Mouse (Mus musculus) liver, embryonic 13.5 days (tissue): ENCODE data around the gene Morf4l1. TPM values are rescaled to one million over a fixed set of nuclear protein-coding genes. Genes with fewer than 3 reads are reported as not detected.
"Not testable (repeated sequence)": the region's sequence is repeated elsewhere in the genome, so short reads cannot be mapped to it uniquely, and the experiment has no call there.

ENCODE experiments used
- ATAC-seq: fragments of 200-750 bp; cut with Nextera tagmentation; 2 replicates; pipeline ENCODE4 v1.8.0; 2017; ENCODE audit warnings: low read depth, mild to moderate bottlenecking, moderate number of reproducible peaks, moderate library complexity
- DNase-seq: peaks from one replicate; pipeline ENCODE4 v3.0.0; 2022
- H3K27ac ChIP-seq: fragments of 300-500 bp; sonication (generic); 2 replicates; pipeline ENCODE4 v1.5.1; 2015; ENCODE audit warnings: moderate library complexity, mild to moderate bottlenecking, inconsistent platforms
- H3K27me3 ChIP-seq: fragments of 300-500 bp; sonication (generic); 2 replicates; pipeline ENCODE4 v1.6.1; 2015; ENCODE audit warnings: mild to moderate bottlenecking, inconsistent platforms
- H3K36me3 ChIP-seq: fragments of 300-500 bp; sonication (generic); 2 replicates; pipeline ENCODE4 v1.6.1; 2015; ENCODE audit warnings: mild to moderate bottlenecking, inconsistent platforms
- H3K4me1 ChIP-seq: fragments of 300-500 bp; sonication (generic); replicated peaks from 2 replicates; pipeline ENCODE4 v1.6.1; 2015; ENCODE audit warnings: inconsistent platforms
- H3K4me2 ChIP-seq: fragments of 300-500 bp; sonication (generic); 2 replicates; pipeline ENCODE4 v1.6.1; 2015; ENCODE audit warnings: inconsistent platforms, mild to moderate bottlenecking, moderate library complexity
- H3K4me3 ChIP-seq: fragments of 300-500 bp; sonication (generic); replicated peaks from 2 replicates; pipeline ENCODE4 v1.5.1; 2015; ENCODE audit warnings: mild to moderate bottlenecking, inconsistent platforms
- H3K9ac ChIP-seq: fragments of 300-500 bp; sonication (generic); 2 replicates; pipeline ENCODE4 v1.6.1; 2015; ENCODE audit warnings: mild to moderate bottlenecking, inconsistent platforms
- H3K9me3 ChIP-seq: fragments of 300-500 bp; sonication (generic); replicated peaks from 2 replicates; pipeline ENCODE4 v1.6.1; 2016; ENCODE audit warnings: inconsistent platforms
- WGBS: fragments of 180-500 bp; shearing (Covaris S2); methylation state at CpG from one replicate; pipeline ENCODE4 v1.1.7; 2015; ENCODE audit not compliant: insufficient replicate concordance; 5-methylcytosine and 5-hydroxymethylcytosine counted together
- polyA plus RNA-seq: library from polyadenylated mRNA; unstranded; fragments of >200 nt; fragmentation: Nextera tagmentation; extraction: Ambion mirVana; gene quantifications from 2 replicates; pipeline ENCODE4 v1.2.1, GENCODE M21; 2015

Gene Morf4l1
- polyA plus RNA-seq, 1 experiment from 2014 or later, result 141 TPM

DNA sequence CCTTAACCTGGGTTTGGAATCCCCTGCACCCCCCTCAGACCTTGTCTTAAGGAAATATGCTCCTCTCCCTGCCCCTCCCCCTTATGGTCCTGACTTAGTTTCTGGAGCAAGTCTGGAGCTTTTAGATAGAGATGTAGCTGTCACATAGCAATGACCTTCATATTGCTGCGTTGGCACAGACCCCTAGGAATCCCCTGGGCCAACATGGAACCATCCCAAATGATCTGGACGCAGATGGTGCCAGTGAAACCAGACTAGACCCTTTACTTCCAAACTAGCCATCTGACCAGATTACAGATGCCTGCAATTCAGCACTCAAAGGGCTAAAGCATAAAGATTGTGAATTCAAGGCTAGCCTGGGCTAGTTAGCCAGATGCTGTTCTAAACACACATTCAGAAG lies 57.9 kb downstream of the Morf4l1 start:
- no peaks in the 10 kb centered on the region for H3K9me3 ChIP-seq
- ATAC-seq, result no peak
- no peak overlapping the region for H3K9ac ChIP-seq
- 65% methylated on average over 2 of the region's 2 CpGs for WGBS
- no peaks in the 10 kb centered on the region for H3K36me3 ChIP-seq
- no peak for DNase-seq
- peaks cover 12% of the 10 kb centered on the region for H3K27me3 ChIP-seq
- 0 out of 2 replicates have a peak, but pooled peaks cover 2% of the 10 kb centered on the region for H3K4me1 ChIP-seq
- H3K4me2 ChIP-seq, result no peak overlapping the region
- H3K4me3 ChIP-seq, result no peak overlapping the region
- no peak overlapping the region for H3K27ac ChIP-seq

DNA sequence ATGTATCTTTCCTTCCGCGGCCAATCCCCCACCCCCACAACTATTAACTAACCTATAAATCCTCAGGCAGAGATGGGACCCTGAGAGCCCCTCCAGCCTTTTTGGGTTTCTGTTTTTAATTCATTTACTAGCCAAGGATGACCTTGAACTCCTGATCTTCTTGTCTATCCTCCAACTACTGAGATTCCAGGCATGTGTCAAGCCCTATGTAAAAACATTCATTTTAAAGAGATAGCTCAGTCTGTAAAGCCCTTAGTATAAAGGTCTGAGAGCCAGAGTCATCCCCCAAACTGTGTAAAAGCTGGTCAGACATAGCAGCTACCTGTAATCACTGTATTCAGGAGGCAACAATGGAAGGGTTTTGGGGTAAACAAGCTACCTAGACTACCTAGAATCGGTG lies 58.7 kb downstream of the Morf4l1 start:
- no peak overlapping the region for H3K27ac ChIP-seq
- no peak for ATAC-seq
- DNase-seq, result no peak
- 0 out of 2 replicates have a peak, but pooled peaks cover 2% of the 10 kb centered on the region for H3K4me1 ChIP-seq
- 62% methylated on average over 3 of the region's 3 CpGs for WGBS
- no peak overlapping the region for H3K4me3 ChIP-seq
- peaks cover 12% of the 10 kb centered on the region for H3K27me3 ChIP-seq
- no peak overlapping the region for H3K9ac ChIP-seq
- H3K9me3 ChIP-seq, result no peaks in the 10 kb centered on the region
- H3K36me3 ChIP-seq, result no peaks in the 10 kb centered on the region
- 0 out of 2 replicates have a peak overlapping the region, but pooled peaks have one; percentile 33 for H3K4me2 ChIP-seq

DNA sequence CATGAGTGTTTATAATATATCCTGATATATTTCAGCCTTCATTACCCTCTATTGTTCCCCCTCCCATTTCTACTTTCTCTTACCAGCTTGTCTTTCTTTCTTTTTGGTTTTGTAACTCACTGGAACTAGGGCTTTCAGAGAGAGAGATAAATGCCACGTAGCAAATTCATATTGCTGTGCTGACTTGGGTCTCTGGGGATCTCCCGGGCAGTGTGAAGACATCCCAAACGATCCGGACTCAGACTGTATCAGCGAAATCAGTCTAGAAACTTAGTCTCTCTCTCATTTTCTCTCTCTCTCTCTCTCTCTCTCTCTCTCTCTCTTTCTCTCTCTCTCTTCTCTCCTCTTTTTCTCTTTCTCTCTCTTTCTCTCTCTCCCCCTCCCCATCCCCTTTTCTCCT lies 59.2 kb downstream of the Morf4l1 start:
- Histone ChIP-seq H3K9ac (no peak overlapping the region), H3K36me3 (no peaks in the 10 kb centered on the region), H3K9me3 (no peaks in the 10 kb centered on the region), H3K27ac (no peak overlapping the region), H3K27me3 (peaks cover 12% of the 10 kb centered on the region), H3K4me1 (0 out of 2 replicates have a peak, but pooled peaks cover 2% of the 10 kb centered on the region), H3K4me2 (peak overlapping the region; percentile 33; the same call in 1 of the 2 replicates), H3K4me3 (peak overlapping the region; percentile 54)
- ATAC-seq (no peak), DNase-seq (no peak)
- WGBS, result 49% methylated on average over 5 of the region's 5 CpGs

DNA sequence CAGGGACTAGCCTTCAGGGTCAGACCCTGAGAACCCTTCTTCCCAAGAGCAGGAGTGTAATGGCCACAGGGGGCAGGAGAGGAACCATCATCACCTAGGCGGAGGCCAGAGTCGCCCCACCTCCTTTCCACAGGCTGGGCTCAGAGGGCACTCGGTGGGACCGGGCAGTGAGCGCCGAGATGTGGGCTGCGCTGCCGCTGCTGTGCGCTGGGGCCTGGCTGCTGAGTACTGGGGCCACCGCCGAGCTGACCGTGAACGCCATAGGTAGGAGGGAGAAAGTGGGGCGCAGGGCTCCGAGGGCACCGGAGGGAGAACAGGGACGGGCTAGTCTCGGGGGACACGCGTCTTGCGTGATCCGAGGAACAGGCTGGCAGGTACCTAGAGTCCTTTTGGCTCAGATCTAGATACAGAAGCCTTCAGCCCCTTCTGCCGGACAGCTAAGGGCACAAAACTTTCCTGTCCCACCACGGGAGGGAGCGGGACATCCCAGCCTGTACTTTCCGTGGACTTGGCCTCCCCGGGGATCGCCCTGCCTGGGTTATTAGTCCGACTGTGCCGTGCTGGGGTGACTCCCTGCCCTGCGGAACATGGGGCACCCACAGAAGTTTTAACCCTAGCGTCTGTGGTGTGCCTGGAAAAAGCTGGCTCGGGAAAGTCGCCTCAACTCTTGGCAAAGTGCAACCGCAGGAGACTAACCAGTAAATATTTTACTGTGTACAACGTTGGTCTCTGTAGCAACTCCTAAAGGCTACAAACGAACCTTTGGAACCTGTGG lies 60.0 kb downstream of the Morf4l1 start:
- Histone ChIP-seq H3K4me3 (peak overlapping the region; percentile 54), H3K27ac (peak overlapping the region; percentile 71), H3K36me3 (no peaks in the 10 kb centered on the region), H3K9me3 (no peaks in the 10 kb centered on the region), H3K9ac (peak overlapping the region; percentile 62), H3K27me3 (peaks cover 12% of the 10 kb centered on the region), H3K4me2 (peak overlapping the region; percentile 59), H3K4me1 (0 out of 2 replicates have a peak, but pooled peaks cover 2% of the 10 kb centered on the region)
- DNase-seq (no peak), ATAC-seq (peak; percentile 87)
- WGBS, result 1% methylated on average over 37 of the region's 37 CpGs

DNA sequence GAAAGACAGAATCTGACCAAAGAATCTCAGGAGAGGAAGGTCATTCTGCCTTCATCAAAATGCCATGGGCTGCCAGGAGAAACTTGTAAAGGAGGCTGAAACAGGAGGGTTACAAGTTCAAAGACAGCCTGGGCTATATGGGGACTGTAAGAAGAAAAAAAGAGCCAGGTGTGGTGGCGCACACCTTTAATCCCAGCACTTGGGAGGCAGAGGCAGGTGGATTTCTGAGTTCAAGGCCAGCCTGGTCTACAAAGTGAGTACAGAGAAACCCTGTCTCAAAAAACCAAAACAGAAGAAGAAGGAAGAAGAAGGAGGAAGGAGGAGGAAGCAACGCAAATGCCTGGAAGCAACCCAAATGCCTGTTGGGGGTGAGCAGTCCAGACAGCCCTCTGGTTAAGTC lies 60.7 kb downstream of the Morf4l1 start, which contains the start of gene Ctsh:
Ctsh (plus strand) TSS at position 301 of the 400 bp plus-strand sequence.
- peak within 1 kb of the TSS; percentile 59 for H3K4me2 ChIP-seq
- peak within 1 kb of the TSS; percentile 71 for H3K27ac ChIP-seq
- 0 out of 2 replicates have a peak, but pooled peaks cover 2% of the 10 kb centered on the region for H3K4me1 ChIP-seq
- 47% methylated on average over 2 of the region's 2 CpGs for WGBS
- H3K4me3 ChIP-seq, result peak within 1 kb of the TSS; percentile 54
- peak; percentile 20; the same call in 1 of the 2 replicates for ATAC-seq
- DNase-seq, result no peak
- peaks cover 12% of the 10 kb centered on the region for H3K27me3 ChIP-seq
- no peaks in the 10 kb centered on the region for H3K36me3 ChIP-seq
- no peaks in the 10 kb centered on the region for H3K9me3 ChIP-seq
- peak within 1 kb of the TSS; percentile 62 for H3K9ac ChIP-seq

DNA sequence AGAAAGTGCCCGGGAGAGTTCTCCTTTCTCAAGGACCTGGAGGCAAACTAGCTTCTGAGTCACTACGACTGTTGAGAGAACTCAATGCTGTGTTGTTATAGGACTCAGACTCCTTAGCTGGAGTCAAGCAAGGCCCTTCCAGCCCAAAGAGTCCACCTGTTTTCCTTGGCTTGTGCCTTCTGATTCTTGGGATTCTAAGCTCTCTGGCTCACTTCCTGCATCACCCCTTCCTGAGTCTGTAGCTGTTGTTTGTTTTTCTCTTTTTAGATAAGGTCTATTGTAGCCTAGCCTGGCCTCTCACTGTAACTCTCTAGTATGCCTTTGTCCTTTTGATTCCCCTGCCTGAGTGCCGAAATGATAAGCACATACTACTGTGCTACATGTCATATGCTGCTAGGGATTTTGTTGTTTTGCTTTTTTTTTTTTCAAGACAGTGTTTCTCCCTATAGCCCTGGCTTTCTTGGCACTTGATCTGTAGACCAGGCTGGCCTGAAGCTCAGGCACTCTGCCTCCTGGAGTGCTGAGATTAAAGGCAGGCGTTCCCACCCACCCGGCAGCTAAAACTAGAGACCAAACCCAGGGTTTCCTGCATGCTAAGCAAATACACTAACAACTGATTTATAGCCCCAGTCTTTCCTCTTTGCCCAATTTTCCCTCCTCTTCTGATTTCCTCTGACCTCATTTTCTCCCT lies 66.5 kb downstream of the Morf4l1 start:
- H3K27ac ChIP-seq, result no peak overlapping the region
- 31% methylated on average over 5 of the region's 5 CpGs for WGBS
- no peak for DNase-seq

DNA sequence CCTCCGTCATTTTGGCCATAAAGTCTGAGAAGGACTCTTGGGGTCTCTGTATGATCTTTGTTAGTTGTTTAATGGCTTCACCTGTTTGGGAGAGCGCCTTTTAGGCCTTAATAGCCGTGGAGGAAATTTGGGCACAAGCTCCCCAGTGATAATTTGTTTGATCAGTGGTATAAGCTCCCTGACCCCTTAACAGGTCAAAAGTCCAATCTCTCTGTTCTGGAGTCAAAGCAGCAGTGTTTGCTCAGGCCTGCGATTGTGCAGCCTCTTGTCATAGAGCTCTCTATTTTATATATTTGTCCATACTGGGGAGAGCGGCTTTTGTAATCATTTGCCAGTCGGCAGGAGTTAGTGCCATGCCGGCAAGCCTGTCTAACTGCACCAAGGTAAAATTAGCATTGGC lies 69.4 kb downstream of the Morf4l1 start:
- Histone ChIP-seq H3K9ac (no peak overlapping the region), H3K9me3 (no peaks in the 10 kb centered on the region), H3K27ac (no peak overlapping the region), H3K4me1 (no peaks in the 10 kb centered on the region), H3K27me3 (no peaks in the 10 kb centered on the region), H3K36me3 (no peaks in the 10 kb centered on the region), H3K4me3 (no peak overlapping the region), H3K4me2 (no peak overlapping the region)
- DNase-seq (no peak), ATAC-seq (no peak)
- WGBS, result 72% methylated on average over 7 of the region's 7 CpGs

More for the DNA sequence above, 66.5 kb downstream of the Morf4l1 start:
- Histone ChIP-seq H3K4me3 (no peak overlapping the region), H3K9me3 (no peaks in the 10 kb centered on the region), H3K27me3 (no peaks in the 10 kb centered on the region), H3K4me2 (no peak overlapping the region), H3K36me3 (no peaks in the 10 kb centered on the region), H3K4me1 (no peaks in the 10 kb centered on the region), H3K9ac (no peak overlapping the region)
- ATAC-seq, result no peak

DNA sequence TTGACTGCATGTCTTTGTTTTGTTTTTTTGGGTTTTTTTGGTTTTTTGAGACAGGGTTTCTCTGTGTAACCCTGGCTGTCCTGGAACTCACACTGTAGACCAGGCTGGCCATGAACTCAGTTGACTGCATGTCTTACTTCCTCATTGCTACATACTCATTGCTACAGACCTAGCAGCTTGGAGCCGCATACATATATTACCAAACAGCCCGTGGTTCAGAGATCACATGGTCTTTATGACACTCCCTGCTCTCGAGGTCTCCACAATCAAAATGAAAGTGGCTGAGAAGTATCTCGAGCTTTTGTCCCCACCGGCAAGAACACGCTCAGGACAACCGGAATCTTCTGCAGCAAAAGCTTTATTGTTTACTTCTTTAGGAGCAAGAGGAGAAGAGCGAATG lies 71.7 kb downstream of the Morf4l1 start:
- 71% methylated on average over 8 of the region's 8 CpGs for WGBS
- not testable (repeated sequence) for H3K9ac ChIP-seq, H3K4me1 ChIP-seq, H3K9me3 ChIP-seq, H3K4me2 ChIP-seq, DNase-seq, H3K4me3 ChIP-seq, H3K36me3 ChIP-seq, H3K27me3 ChIP-seq, H3K27ac ChIP-seq, ATAC-seq

Other genes starting within 250 kb of the Morf4l1 start
- gene Rasgrf1, start 204.9 kb downstream of the Morf4l1 start, polyA plus RNA-seq, result not detected in 2 replicates
- 53.1 and 57.5 TPM in 2 replicates for gene Ctsh, start 60.6 kb downstream of the Morf4l1 start, polyA plus RNA-seq
- 0.71 and 1.4 TPM in 2 replicates for gene Adamts7, start 48.3 kb upstream of the Morf4l1 start, polyA plus RNA-seq
- gene Tbc1d2b, start 156.0 kb upstream of the Morf4l1 start, polyA plus RNA-seq, result 6.5 and 8.2 TPM in 2 replicates